Mouse (Mus musculus) gastrocnemius, postnatal 14 days (tissue): ENCODE measurements around the gene D130043K22Rik. TPM values are rescaled to one million over a fixed set of nuclear protein-coding genes. Genes with fewer than 3 reads are reported as not detected.
"Not testable (repeated sequence)": the region's sequence is repeated elsewhere in the genome, so short reads cannot be mapped to it uniquely, and the experiment has no call there.

Experiments used
- DNase-seq: peaks from one replicate; pipeline ENCODE4 v3.0.0; 2021; ENCODE audit warnings: mixed read lengths
- intact Hi-C: fragments of 180-260 bp; cut with DNase I; formaldehyde crosslinking; loops from one replicate; pipeline ENCODE4 v1.15.1; 2025; ENCODE audit warnings: low total_unique reads
- total RNA-seq, 2 experiments: library from RNA; stranded (reverse); gene quantifications; 2 replicates each; pipeline ENCODE4 v1.2.3; 2021

The D130043K22Rik gene
- total RNA-seq, 2 experiments from 2014 or later, result not detected

DNA sequence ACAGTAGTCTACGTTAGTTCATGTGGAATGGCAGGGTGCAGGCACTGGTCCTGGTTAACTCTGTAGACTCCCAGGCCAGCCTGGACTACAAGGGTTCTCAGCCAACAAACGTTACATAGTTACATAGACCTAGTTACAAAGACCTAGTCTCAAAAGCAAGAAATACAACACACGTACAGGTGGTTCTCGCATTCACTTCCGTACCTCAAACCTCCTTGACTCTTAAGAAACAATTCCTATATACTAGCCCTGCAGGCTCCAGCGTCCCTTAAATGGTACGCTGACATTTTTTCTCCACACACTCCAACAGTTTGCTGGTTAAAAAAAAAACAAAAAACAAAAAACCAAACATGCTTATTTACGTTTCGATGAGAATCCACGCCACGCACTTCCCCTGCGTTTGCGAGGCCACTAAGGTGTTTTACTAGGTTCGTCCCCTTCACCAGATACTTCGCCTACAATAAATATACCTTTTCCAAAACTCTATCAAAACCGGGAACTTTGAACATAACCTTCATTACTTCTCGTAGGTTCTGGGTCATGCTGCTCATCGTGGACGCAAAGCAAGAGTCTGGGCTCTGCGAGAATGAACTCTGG is 14.1 kb upstream of the D130043K22Rik start:
- no peak for DNase-seq
- intact Hi-C loops, result no loop called here

DNA sequence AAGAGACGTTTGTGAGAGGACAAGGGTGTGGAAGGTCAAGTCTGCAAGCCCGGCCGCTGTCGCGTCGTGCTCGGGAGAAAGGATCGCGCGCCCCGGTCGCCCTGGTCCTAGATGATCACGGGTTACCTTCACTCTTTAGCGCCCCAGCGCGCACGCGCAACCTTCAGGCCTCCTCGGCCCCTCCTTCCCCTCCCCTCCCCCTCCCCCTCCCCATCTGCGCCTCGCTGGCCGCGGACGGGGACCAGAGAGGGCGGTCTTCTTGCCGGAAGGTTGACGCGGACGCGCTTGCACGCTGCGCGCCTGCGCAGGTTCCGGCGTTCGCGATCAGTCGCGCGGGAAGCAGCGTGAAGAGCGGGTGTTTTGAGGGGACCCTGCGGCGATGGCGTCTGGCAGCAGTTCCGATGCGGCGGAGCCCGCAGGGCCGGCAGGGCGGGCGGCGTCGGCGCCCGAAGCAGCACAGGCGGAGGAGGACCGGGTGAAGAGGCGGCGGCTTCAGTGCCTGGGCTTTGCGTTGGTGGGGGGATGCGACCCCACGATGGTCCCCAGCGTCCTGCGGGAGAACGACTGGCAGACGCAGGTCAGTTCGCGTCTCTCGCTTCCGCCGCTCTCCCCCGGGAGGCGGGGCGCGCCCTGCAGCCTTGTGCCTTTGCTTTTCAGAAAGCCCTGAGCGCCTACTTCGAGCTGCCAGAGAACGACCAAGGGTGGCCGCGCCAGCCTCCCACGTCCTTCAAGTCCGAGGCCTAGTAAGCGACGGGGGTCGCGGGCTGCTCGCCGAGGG is 13.4 kb upstream of the D130043K22Rik start, which contains the start of the genes Acot13 and Tdp2:
Acot13 (minus strand) TSS at position 188 of the 778 bp plus-strand sequence.
Tdp2 (plus strand) TSS at position 327 of the 778 bp plus-strand sequence.
- peak; percentile 96 for DNase-seq
- intact Hi-C loops, result no loop called here

DNA sequence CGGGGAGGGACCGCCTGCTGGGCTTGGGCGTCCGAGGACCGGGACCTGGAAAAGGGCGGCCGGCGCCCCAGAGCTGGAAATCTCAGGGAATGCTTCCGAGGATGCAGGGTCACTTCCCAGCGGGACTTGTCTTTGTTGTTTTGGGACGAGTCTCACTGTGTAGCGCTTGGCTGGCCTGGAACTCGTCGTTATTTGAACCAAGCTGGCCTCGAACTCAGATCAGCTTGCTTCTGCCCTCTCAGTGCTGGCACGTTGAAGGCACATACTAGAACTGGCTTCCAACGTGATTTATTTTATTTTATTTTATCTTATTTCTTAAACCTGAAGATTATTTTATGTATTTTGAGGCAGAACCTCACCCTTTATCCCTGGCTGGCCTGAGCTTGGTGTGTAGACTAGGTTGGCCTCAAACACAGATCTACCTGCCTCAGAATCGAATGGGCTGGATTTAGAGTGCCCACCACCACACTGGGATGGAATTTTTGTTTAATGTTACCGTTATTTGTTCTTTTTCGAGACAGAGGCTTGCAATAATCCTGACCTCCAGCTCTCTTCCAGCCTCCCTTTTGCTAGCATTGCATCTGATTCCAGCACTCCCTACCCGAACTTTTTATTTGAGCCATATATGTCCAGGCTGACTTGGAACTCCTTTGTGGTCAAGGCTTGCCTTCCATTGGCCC is 12.7 kb upstream of the D130043K22Rik start:
- intact Hi-C loops, result no loop called here
- no peak for DNase-seq

DNA sequence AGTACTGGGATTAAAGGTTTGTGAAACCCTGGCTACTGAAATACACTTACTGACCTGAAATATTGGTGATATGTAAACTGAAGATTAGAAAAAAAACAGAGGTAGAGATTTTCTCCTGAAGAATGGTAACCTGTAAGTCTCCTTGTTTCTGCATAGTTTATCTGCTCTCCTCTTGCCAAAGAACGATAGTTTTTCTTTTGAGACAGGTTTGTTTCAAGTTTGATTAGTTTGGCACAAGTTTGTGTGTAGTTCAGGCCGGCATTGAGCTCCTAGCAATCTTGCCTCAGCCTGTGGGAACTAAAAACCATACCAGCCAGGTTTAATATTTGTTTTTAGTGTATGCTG is 12.2 kb upstream of the D130043K22Rik start:
- intact Hi-C loops, result no loop called here
- no peak for DNase-seq

DNA sequence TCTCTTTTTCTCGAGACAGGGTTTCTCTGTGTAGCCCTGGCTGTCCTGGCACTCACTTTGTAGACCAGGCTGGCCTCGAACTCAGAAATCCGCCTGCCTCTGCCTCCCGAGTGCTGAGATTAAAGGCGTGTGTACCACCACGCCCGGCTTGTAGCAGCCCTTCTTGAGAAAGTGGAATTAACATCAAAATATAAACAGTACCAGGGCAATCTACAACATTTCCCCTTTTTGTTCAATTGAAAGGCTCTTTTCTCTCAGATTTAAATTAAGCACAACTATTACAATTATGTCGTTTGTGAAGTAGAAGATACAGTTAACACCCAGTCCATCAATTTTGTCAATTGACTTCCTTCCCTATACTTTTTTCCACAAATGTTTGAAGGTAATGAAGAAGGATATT is 7.2 kb upstream of the D130043K22Rik start:
- DNase-seq, intact Hi-C loops: not testable (repeated sequence)

DNA sequence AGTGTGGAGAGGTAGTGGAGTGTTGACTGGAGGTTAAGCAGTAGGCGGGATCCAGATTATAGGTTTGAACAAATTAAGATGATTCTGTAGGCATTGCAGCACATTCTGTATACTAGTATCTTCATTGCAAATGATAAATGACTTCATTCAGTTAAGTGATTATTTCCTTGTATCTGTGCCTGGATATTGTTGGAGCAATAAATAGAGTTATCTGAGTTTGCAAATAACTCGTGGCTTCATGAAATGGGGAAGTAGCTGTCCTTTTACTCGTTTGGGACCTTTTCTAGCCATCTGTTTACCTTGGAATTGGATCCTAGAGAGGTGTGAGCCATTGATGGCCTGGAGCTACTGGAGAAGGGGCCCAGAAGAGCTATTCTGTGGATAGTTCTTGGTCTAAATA is 5.1 kb upstream of the D130043K22Rik start:
- DNase-seq, result no peak
- intact Hi-C loops, result no loop called here

DNA sequence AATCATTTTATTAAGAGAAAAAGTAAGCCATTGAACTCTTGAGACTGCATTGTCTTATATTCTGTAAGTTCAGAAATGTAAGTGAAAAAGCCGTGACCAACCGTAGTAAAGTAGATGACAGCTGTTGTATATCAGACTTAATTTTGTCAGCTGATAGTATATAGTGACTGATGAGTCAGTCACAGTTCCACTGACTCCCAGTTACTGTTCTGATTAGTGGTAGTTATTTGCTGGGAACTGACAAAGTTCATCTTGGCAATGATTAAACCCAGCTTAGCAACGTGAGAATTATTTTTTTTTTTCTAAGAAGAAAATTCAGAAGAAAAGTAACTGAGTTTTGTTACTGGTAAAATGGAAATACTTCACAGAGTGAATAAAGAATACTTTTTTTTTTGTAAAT is 3.2 kb upstream of the D130043K22Rik start:
- intact Hi-C loops, result no loop called here

DNA sequence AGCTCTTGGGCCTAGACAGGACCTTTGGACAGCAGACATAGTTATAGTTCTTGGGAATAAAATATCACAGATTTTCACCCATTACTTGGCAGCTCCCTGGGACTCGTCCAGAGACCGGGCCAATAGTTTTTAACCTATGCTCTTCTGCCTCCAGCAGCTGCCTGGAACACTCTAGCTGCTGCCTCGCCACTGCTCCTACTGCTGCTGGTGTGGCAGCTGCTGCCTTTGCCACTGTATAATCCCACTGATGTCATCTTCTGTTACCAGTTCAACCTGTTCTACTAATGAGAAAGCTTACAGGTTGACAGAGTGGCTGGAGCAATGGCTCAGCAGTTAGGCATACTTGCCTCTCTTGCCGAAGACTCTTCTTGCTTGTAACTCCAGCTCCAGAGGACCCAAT is 4.4 kb downstream of the D130043K22Rik start:
- DNase-seq, result no peak

More for the DNA sequence above, 3.2 kb upstream of the D130043K22Rik start:
- no peak for DNase-seq

DNA sequence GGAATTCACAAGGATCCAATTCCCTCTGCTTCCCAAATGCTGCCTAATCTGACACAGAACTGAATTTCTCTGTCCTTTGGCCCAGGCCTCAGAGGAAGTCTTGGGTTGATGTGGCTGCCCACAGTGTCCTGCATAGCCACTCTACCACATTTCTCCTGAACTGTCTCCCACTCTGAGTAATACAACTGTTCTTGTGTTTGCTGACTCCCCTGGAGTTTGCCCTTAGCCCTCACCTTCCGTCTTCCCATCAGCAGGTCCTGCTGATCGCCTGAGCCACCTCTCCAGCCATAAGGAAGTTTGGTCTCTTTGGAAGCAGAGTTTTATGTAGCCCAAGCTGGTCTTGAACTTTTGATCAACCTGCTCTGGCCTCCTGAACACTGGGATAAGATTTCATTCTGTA is 7.1 kb downstream of the D130043K22Rik start:
- DNase-seq, result no peak
- intact Hi-C loops, result no loop called here

More for the DNA sequence above, 4.4 kb downstream of the D130043K22Rik start:
- intact Hi-C loops, result no loop called here

DNA sequence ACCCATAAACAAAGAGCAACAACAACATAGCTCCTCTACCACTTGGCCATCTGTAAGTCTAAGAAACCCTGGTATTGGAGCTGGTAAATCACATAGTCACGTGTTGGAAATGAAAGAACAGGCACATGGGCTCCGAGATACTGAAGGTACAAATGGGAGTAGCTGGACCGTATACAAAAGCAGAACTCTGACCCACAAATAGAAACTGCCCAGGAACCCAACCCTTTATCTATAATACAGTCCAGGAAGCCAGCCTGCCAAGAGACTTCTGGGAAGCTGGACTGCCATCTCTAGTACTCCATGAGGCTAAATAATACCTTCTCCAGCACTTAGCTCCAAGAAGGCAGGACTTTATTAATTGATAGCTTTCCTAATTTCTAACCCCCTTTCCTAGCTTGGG is 7.6 kb downstream of the D130043K22Rik start:
- DNase-seq, result no peak
- intact Hi-C loops, result no loop called here

DNA sequence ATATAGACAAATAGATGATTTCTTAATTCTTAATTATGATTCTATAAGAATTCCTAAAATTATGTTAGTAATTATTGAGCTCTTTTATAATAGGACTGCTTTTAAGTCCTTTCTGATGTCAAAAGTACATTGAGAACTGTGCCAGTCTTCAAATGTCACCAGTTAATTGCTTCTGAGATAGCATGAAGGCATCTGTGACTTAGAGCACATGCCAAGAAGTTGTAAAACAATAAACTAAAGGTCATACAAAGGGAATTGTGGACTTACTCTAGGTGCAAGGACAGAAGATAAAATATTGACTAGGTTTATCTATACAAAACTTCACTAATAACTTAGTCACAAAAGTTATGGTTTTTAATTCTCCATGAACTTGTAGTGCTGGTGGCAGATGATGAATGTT is 14.2 kb downstream of the D130043K22Rik start:
- intact Hi-C loops, result no loop called here
- DNase-seq, result no peak

DNA sequence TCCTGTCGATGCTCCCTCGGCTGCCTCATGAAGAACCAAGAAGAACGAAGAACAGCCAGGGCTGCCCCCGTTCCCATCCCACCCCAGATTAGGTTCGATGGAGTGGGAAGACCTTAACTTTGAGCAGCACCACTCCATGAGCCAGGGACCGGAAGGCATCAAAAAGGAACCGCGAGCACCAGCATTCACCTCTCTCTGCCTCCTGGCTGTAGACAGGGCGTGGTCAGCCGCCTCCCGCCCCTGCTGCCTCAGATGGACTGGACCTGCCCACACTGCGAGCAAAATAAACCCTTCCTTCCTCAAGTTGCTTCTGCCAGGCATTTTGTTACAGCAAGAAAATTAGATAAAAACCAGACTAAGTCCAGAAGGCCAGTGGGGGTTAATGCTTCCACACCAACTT is 16.1 kb downstream of the D130043K22Rik start:
- intact Hi-C loops, result no loop called here
- no peak for DNase-seq

DNA sequence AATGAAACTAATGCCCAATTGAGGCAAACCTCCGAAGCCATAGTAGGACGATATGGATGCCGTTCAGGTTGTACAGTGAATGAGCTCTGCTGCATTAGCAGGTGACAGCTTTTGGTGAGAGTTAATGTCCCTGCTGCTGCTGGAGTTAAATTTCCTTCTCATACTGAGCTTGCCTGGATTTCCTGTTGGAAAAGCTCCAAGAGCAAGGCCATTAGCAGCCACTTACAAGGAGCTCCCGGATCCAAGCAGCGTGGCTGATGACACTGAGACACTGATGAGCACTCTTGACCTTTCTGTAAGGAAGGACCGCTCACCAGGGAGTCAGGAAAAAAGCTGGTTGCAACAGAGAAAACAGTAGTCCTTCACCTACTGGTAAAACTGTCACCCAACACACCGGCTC is 17.1 kb downstream of the D130043K22Rik start:
- DNase-seq, result no peak
- intact Hi-C loops, result no loop called here

DNA sequence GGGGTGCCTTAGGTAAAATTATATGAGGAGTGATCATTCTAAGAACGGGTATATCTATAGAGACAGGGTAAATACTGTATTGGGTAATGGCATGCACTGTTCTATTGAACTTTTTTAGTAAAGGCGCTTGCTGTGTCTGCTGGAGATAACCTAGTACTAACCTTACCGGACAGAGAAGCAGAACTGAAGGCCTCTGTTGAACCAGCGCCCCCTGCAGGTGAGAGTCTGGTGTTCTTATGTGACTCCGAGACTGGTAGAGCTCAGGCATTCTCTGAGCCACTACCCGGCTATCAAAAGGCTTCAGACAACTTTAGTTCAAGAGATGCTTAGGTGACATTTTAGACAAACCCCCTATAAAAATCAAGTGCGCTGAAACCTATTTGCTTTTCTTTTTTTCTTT is 17.6 kb downstream of the D130043K22Rik start:
- intact Hi-C loops, result no loop called here
- DNase-seq, result peak; percentile 20

DNA sequence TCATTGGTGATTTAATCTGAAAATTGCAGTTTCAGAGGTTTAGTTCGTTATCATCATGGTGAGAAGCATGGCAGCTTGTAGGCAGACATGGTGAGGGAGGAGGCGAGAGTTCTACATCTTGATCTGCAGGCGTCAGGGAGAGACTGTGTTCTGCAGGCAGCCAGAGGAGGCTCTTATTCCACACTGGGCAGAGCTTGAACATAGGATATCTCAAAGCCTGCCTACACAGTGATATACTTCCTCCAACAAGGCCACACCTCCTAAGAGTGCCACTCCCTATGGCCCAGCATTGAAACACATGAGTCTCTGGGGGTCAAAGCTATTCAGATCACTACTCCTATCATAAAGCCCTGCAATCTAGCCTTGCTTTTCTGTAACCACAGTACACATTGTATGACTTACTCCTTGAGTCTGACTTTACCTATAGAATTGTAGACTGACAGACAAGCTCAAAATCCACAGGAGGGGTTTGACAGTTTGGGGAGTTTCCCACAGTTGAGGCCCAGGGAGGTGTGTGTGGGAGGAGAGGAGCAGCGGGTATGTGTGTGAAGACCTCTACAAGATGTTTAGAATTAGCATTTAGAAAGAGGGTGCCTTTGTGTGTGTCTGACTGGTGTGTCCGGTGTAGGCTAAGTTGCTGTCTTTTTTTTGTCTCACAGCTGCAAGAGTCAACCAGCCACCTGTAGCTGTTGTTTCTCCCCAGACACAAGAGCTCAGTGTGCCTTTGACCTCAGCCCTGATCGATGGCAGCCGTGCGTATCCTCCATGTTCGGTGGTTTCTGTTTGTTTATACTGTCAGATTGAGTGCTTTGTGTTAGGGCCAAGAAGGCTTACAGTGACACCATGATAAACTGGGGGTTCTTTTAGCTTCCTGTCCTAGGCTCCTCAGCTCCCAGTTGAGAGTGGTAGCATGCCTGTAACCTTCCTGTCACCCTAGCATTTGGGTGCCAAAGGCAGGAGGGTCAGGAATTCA is 21.8 kb downstream of the D130043K22Rik start:
- intact Hi-C loops, result no loop called here
- DNase-seq, result no peak

DNA sequence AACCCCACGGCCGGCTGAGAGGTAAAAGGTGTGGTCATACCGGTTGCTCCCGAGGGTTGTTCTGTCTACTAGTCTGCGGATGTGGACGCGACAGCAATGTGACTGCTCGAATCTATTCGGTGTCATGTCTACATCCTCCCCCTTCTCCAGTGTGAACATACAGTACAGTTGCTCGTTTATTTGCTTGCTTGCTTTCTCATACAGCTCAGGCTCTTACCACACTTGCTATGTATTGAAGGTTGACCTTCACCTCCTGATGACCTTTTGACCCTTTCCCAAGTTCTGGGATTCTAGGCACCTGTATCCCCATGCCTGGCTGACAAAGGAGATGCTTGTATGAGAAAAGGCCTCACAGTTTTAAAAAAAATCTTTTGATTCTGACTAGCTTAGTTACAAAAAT is 22.9 kb downstream of the D130043K22Rik start:
- DNase-seq, result no peak
- intact Hi-C loops, result no loop called here

DNA sequence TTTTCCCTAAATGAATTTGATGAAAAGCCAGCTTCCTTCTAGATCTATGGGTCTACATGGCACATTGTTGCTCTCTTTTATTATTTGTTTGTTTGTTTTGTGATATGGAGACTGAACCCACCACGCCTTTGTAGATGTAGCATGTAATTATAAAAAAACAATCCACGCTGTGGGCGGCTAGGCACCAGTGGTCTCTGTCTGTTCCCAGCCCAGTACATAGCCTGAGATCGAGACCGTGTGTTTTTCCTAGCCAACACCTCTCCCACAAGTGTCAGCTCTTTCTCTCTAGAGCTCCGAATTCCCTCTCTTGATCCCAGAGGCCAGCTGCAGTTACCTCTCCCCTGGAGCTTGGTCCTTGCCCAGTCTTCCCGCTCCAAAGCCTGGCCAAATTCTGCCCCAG is 23.3 kb downstream of the D130043K22Rik start:
- intact Hi-C loops, result no loop called here
- DNase-seq, result no peak

DNA sequence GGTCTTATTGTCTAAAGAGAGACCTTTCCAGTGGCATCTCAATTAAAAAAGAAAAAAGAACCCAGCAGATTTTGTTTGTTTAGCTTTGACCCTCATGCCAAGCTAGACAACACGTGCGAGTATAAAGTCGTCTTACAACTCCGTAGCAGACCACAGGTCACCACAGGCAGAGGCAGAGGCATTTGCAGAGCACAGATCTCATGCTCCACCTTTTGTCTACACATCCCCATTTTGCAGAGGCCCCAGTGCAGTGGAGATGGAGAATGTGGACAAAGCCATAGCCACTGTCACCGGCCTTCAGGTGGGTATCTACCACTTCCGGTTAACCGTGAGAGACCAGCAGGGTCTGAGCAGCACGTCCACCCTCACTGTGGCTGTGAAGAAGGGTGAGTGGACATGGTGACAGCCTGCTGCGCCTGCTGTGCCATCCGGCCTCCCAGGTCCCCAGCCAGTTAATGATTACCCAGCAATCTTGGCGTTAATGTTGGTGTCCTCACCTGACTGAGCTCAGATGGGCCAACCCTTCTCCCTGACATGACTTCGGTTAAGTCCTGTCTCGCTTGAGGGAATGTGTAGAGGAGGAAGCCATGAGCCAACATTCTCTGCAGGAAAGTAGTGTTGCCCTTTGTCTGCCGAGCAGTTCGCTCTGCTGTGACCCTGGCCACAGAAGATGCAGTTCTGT is 34.6 kb downstream of the D130043K22Rik start:
- DNase-seq, result no peak
- intact Hi-C loops, result no loop called here

DNA sequence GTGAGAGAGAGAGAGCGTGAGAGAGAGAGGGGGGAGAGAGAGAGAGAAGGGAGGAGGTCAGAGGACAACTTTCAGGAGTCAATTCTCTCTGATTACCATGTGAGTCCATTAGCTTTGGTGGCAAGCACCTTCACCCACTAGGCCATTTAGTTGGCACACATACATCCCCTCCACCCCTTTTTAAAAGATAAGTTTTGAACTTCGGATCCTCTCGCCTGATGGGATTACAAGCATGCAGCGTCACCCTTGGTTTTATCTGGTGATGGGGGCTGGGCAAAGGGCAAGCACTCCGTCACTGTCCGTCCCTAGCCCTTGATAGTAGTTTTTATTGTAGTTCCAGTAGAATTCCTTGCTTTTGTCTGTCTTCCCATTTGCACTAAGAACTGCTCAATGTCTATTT is 35.3 kb downstream of the D130043K22Rik start:
- intact Hi-C loops, result no loop called here
- no peak for DNase-seq
